Mouse (Mus musculus) thymus, adult 2 months (tissue): ENCODE data around the gene Braf.

Source experiments
- CTCF ChIP-seq: fragments of 200-500 bp; IDR thresholded peaks from 2 replicates; pipeline ENCODE4 v1.5.1; 2012; ENCODE audit warnings: mild to moderate bottlenecking, control low read depth, low read length, moderate library complexity, borderline replicate concordance; ENCODE audit not compliant: control insufficient read depth, poor library complexity, insufficient read depth; ENCODE audit errors: extremely low read depth
- POLR2A ChIP-seq: fragments of 200-500 bp; IDR thresholded peaks from 2 replicates; pipeline ENCODE4 v1.6.1; 2012; ENCODE audit warnings: mild to moderate bottlenecking, low read length, control low read depth, moderate library complexity; ENCODE audit not compliant: control insufficient read depth, poor library complexity, insufficient read depth; ENCODE audit errors: extremely low read depth

DNA sequence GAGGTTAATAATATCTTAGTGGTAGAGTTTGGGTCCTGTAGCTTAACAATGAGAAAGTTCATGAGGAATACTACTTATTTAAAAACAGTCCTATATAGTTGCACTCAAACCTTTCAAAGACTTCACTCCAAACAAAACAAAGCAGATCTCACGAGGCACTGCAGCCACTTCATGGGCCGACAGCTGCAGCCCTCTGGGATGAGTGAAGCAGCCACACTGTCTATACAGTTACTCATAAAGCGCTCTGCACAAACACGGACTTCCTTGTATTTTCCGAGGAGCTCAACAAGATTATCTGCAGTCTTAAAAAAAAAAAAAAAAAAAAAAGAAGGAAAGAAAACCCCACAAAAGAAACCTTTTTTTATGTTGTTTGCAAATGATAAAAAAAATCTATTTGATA is 117.9 kb downstream of the Braf start:
- TF ChIP-seq CTCF, result no peak
- TF ChIP-seq POLR2A, result no peak
